ENCODE assay signal across 22 mouse cellular contexts in genomic region chr6:90887024-90887775, GRCm38 (mm10).
DNase-seq lines count a peak whose midpoint lies in the region; ATAC-seq and TF ChIP-seq lines count a peak whose summit lies in the region.
"Had no signal": no experiment of that assay in that cellular context is flagged by ENCODE, and none has a peak within 500 bp of the region (broad histone marks: within the 10 kb centered on the region; RNA-seq: fewer than 3 reads in every experiment).

No protein-coding gene starts in this region.

- no peak overlapping the region for H3K27ac ChIP-seq in kidney, adult 2 months (ENCODE audit: insufficient read depth, low read depth, low read length)
- H3K27ac ChIP-seq in kidney, embryonic 15.5 days = no peak overlapping the region
- H3K27ac ChIP-seq in cortical plate, adult 2 months (ENCODE audit: insufficient read depth, low read length) = peak overlapping the region; percentile 75
- H3K27ac ChIP-seq: embryonic facial prominence, embryonic 13.5 days; gastrocnemius, adult 2 months; hindbrain, embryonic 12.5 days; kidney, postnatal 0 days; limb, embryonic 10.5 days; midbrain, embryonic 15.5 days; stomach, embryonic 15.5 days had no signal

- no peaks in the 10 kb centered on the region for H3K9me3 ChIP-seq in kidney, embryonic 15.5 days (replicated peaks)
- H3K9me3 ChIP-seq: embryonic facial prominence, embryonic 13.5 days; hindbrain, embryonic 12.5 days; limb, embryonic 10.5 days; midbrain, embryonic 15.5 days; stomach, embryonic 15.5 days had no signal

- no peak overlapping the region for H3K4me2 ChIP-seq in kidney, embryonic 15.5 days
- H3K4me2 ChIP-seq: embryonic facial prominence, embryonic 13.5 days; hindbrain, embryonic 12.5 days; midbrain, embryonic 15.5 days; stomach, embryonic 15.5 days had no signal

- no peak overlapping the region for H3K9ac ChIP-seq in kidney, embryonic 15.5 days
- H3K9ac ChIP-seq: embryonic facial prominence, embryonic 13.5 days; hindbrain, embryonic 12.5 days; liver, postnatal 0 days; midbrain, embryonic 15.5 days; stomach, embryonic 15.5 days had no signal

- no peaks in the 10 kb centered on the region for H3K36me3 ChIP-seq in kidney, adult 2 months (ENCODE audit: control insufficient read depth, insufficient read depth, low read length)
- H3K36me3 ChIP-seq in kidney, embryonic 15.5 days = no peaks in the 10 kb centered on the region
- H3K36me3 ChIP-seq: embryonic facial prominence, embryonic 13.5 days; hindbrain, embryonic 12.5 days; limb, embryonic 10.5 days; midbrain, embryonic 15.5 days; stomach, embryonic 15.5 days had no signal

- no peak for TF ChIP-seq POLR2A in kidney, adult 2 months (IDR thresholded peaks at IDR 0.05; ENCODE audit: low read depth, low read length)
- TF ChIP-seq POLR2A in cortical plate, adult 2 months (IDR thresholded peaks at IDR 0.05; ENCODE audit: extremely low read depth, insufficient read depth, low read length) = no peak

- H3K27me3 ChIP-seq in kidney, adult 2 months (replicated peaks; ENCODE audit: control insufficient read depth, insufficient read depth, low read length) = no peaks in the 10 kb centered on the region
- H3K27me3 ChIP-seq in kidney, embryonic 15.5 days = no peaks in the 10 kb centered on the region
- H3K27me3 ChIP-seq: embryonic facial prominence, embryonic 13.5 days; hindbrain, embryonic 12.5 days; midbrain, embryonic 15.5 days; stomach, embryonic 15.5 days had no signal

- 63% methylated on average over 5 of the region's 5 CpGs for WGBS in kidney, adult 2 months
- 69% methylated on average over 5 of the region's 5 CpGs for WGBS in kidney, embryonic 15.5 days

- no peak for TF ChIP-seq CTCF in kidney, adult 2 months (conservative IDR thresholded peaks at IDR 0.05; ENCODE audit: insufficient read depth, insufficient read length, low read depth, low read length)
- no peak for TF ChIP-seq CTCF in cortical plate, adult 2 months (IDR thresholded peaks at IDR 0.05; ENCODE audit: extremely low read depth, insufficient read depth, low read length)

- no peak overlapping the region for H3K4me3 ChIP-seq in kidney, adult 2 months (ENCODE audit: insufficient read depth, low read depth, low read length)
- no peak overlapping the region for H3K4me3 ChIP-seq in kidney, embryonic 15.5 days (replicated peaks)
- no peak overlapping the region for H3K4me3 ChIP-seq in cortical plate, adult 2 months (ENCODE audit: insufficient read depth, low read length)
- H3K4me3 ChIP-seq: embryonic facial prominence, embryonic 13.5 days; gastrocnemius, adult 2 months; hindbrain, embryonic 12.5 days; limb, embryonic 10.5 days; midbrain, embryonic 15.5 days; myocyte; stomach, embryonic 15.5 days had no signal

- DNase-seq in frontal cortex, postnatal 36 days (ENCODE audit: low spot score in 2 of 2) = no peak
- peak; percentile 28 for DNase-seq in kidney, adult 2 months
- DNase-seq in ES-CJ7 (ENCODE audit: low read depth, low spot score) = peak; percentile 21
- no peak for DNase-seq in lung, postnatal 25 days (ENCODE audit: low spot score)
- no peak for DNase-seq in urinary bladder, postnatal 10 days (ENCODE audit: low spot score)
- DNase-seq: cerebellum, adult 8-10 months; gastrocnemius, adult 2 months; liver, postnatal 0 days; lung, postnatal 10 days; right cerebral cortex, postnatal 25 days had no signal

- ATAC-seq in frontal cortex, adult (ENCODE audit: low TSS enrichment) = peak; percentile 36; the same call in 1 of the 2 replicates
- ATAC-seq in kidney, embryonic 15.5 days (replicated peaks; ENCODE audit: low FRiP score) = no peak
- ATAC-seq: forebrain, embryonic 16.5 days; inflammation-experienced regulatory T-cells, adult 6 months; liver, postnatal 0 days; midbrain, embryonic 15.5 days had no signal

- no peaks in the 10 kb centered on the region for H3K4me1 ChIP-seq in kidney, adult 2 months (ENCODE audit: control insufficient read depth, insufficient read depth, low read length)
- H3K4me1 ChIP-seq in kidney, embryonic 15.5 days = peaks cover 6% of the 10 kb centered on the region; the same call in 1 of the 2 replicates
- peaks cover 7% of the 10 kb centered on the region for H3K4me1 ChIP-seq in cortical plate, adult 2 months (ENCODE audit: control insufficient read depth, insufficient read depth, low read length)
- H3K4me1 ChIP-seq: embryonic facial prominence, embryonic 13.5 days; limb, embryonic 10.5 days; midbrain, embryonic 15.5 days; stomach, embryonic 15.5 days had no signal

Comparison
In these comparisons a context has a peak if more than half of its experiments do, and no peak if none do; other contexts are left out.
1. DNase-seq: peak in kidney, adult 2 months (single experiment) and ES-CJ7 (single experiment); none in frontal cortex, postnatal 36 days (0 of 2), lung, postnatal 25 days (single experiment) and urinary bladder, postnatal 10 days (single experiment).